Mouse (Mus musculus) liver, embryonic 11.5 days (tissue): ENCODE data around the gene Irgc1. TPM values are rescaled to one million over a fixed set of nuclear protein-coding genes. Genes with fewer than 3 reads are reported as not detected.

Experiments
- ATAC-seq: fragments of 200-750 bp; cut with Nextera tagmentation; replicated peaks from 2 replicates; pipeline ENCODE4 v1.8.0; 2017; ENCODE audit warnings: moderate number of reproducible peaks, mild to moderate bottlenecking, moderate TSS enrichment, moderate library complexity; ENCODE audit not compliant: low FRiP score
- DNase-seq: peaks from one replicate; pipeline ENCODE4 v3.0.0-alpha.2; 2017; ENCODE audit warnings: low spot score
- H3K27ac ChIP-seq: fragments of 300-500 bp; sonication (generic); 2 replicates; pipeline ENCODE4 v1.5.1; 2014; ENCODE audit warnings: mild to moderate bottlenecking, low read depth, low read length, control low read depth
- H3K27me3 ChIP-seq: fragments of 300-500 bp; sonication (generic); replicated peaks from 2 replicates; pipeline ENCODE4 v1.6.1; 2014; ENCODE audit warnings: low read length, mixed read lengths; ENCODE audit not compliant: control insufficient read depth, insufficient read depth
- H3K36me3 ChIP-seq: fragments of 300-500 bp; sonication (generic); 2 replicates; pipeline ENCODE4 v1.6.1; 2014; ENCODE audit warnings: mild to moderate bottlenecking, low read length, moderate library complexity, mixed read lengths; ENCODE audit not compliant: control insufficient read depth, insufficient read depth
- H3K4me1 ChIP-seq: fragments of 300-500 bp; sonication (generic); replicated peaks from 2 replicates; pipeline ENCODE4 v1.6.1; 2014; ENCODE audit warnings: low read length, mixed read lengths; ENCODE audit not compliant: control insufficient read depth, insufficient read depth
- H3K4me2 ChIP-seq: fragments of 300-500 bp; sonication (generic); 2 replicates; pipeline ENCODE4 v1.6.1; 2014; ENCODE audit warnings: mild to moderate bottlenecking, control low read depth, moderate library complexity
- H3K4me3 ChIP-seq: fragments of 300-500 bp; sonication (generic); 2 replicates; pipeline ENCODE4 v1.5.1; 2014; ENCODE audit warnings: low read depth, low read length, control low read depth
- H3K9ac ChIP-seq: fragments of 300-500 bp; sonication (generic); 2 replicates; pipeline ENCODE4 v1.6.1; 2014; ENCODE audit warnings: low read depth, low read length, control low read depth
- H3K9me3 ChIP-seq: fragments of 300-500 bp; sonication (generic); 2 replicates; pipeline ENCODE4 v1.6.1; 2016; ENCODE audit warnings: low read length, inconsistent platforms, mixed read lengths; ENCODE audit not compliant: control insufficient read depth
- WGBS: fragments of 180-500 bp; shearing (Covaris S2); extraction: QIAGEN DNeasy Blood & Tissue Kit; methylation state at CpG from one replicate; pipeline ENCODE4 v1.1.7; 2014; 5-methylcytosine and 5-hydroxymethylcytosine counted together
- polyA plus RNA-seq: library from polyadenylated mRNA; unstranded; fragments of >200 nt; fragmentation: Nextera tagmentation; extraction: Ambion mirVana; gene quantifications from 2 replicates; pipeline ENCODE4 v1.2.1, GENCODE M21; 2014

Gene Irgc1
- polyA plus RNA-seq, 1 experiment from 2014 or later, result not detected

DNA sequence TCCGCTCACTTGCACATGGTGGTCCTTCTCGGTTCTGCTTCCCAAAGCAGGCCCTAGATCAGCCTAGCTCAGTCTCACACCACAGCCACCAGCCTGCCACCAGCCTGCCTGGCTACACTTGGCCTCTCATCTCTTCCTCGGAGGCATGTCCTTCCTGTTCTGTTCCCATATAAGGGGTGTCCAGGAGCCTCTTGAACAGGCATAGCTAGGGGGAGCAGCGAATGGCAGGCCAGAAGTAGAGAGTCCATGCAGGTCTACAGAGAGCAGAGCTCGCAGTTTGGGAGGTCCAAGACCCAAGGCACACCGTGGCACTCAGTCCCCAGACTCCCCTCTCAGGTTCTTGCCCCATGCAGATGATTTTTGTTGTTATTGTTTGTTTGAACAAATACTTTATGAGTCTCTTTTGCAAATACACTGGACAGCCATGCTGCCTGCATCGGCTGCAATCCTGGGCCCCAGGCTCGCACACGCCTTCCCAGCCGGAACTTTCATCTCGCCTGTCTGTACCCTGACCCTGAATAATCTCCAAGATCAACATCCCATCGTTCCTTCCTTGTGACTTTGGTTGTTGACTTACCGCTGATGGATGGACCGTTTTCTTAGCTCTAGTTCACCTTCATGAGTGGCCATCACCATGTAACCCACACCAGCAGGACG is 28.9 kb downstream of the Irgc1 start:
- WGBS, result 88% methylated on average over 15 of the region's 15 CpGs
- ATAC-seq (no peak), DNase-seq (no peak)
- no peaks in the 10 kb centered on the region; the same call in none of the 2 replicates for H3K36me3 ChIP-seq
- H3K4me3 ChIP-seq, result no peak overlapping the region
- no peaks in the 10 kb centered on the region for H3K9me3 ChIP-seq
- no peak overlapping the region for H3K27ac ChIP-seq
- H3K4me2 ChIP-seq, result no peak overlapping the region
- H3K9ac ChIP-seq, result no peak overlapping the region
- H3K27me3 ChIP-seq, result no peaks in the 10 kb centered on the region
- no peaks in the 10 kb centered on the region for H3K4me1 ChIP-seq

DNA sequence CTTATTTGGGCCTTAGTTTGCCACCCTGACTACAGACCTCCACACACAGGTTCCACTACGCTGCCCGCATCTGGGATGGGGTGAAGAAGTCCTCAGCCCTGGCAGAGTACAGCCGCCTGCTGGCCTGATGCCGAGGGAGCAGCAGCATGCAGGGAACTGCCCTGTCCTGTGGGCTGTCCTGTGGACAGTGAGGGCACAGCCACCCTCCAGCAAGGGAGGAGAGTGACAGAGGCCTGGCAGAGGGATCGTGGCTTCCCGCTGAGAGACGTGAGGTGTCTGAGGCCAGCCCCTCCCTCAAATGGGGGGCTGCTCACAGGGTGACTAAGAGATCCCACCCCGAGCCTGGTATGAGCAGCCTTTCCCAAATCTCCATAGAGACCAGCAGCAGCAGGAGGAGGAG is 29.8 kb downstream of the Irgc1 start:
- Histone ChIP-seq H3K27ac (no peak overlapping the region), H3K4me1 (no peaks in the 10 kb centered on the region), H3K4me3 (no peak overlapping the region), H3K36me3 (no peaks in the 10 kb centered on the region; the same call in none of the 2 replicates), H3K9ac (no peak overlapping the region), H3K27me3 (no peaks in the 10 kb centered on the region), H3K4me2 (no peak overlapping the region), H3K9me3 (no peaks in the 10 kb centered on the region)
- ATAC-seq (no peak), DNase-seq (no peak)
- 85% methylated on average over 8 of the region's 8 CpGs for WGBS

GRCm38 (mm10) chr7:24421648-24422047 is 30.4 kb downstream of the Irgc1 start:
- H3K27me3 ChIP-seq, result no peaks in the 10 kb centered on the region
- WGBS, result 83% methylated on average over 7 of the region's 7 CpGs
- H3K9ac ChIP-seq, result no peak overlapping the region
- no peak overlapping the region for H3K27ac ChIP-seq
- ATAC-seq (no peak), DNase-seq (no peak)
- no peaks in the 10 kb centered on the region for H3K4me1 ChIP-seq
- H3K4me3 ChIP-seq, result no peak overlapping the region
- H3K4me2 ChIP-seq, result no peak overlapping the region
- no peaks in the 10 kb centered on the region; the same call in none of the 2 replicates for H3K36me3 ChIP-seq
- H3K9me3 ChIP-seq, result no peaks in the 10 kb centered on the region

DNA sequence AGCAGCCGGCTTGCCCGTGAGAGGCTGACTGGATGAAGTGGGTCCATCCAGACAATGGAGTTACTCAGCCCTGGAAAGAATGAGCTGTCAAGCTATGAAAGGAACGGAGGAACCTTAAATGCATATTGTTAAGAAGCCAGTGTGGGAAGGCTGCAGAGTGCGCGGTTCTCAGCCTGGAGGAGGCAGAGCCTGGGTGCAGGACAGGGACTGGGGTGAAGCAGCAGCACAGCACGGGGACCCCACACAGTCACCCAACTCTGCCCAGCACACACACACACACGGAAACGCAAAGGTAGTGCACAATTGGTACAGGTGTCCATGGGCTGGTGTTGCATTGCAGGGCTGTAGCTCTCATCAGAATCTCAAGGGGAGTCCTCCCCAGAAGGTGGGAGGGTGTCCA is 32.5 kb downstream of the Irgc1 start:
- no peaks in the 10 kb centered on the region for H3K9me3 ChIP-seq
- ATAC-seq (no peak), DNase-seq (no peak)
- 94% methylated on average over 8 of the region's 8 CpGs for WGBS
- H3K9ac ChIP-seq, result no peak overlapping the region
- H3K4me2 ChIP-seq, result no peak overlapping the region
- no peak overlapping the region for H3K4me3 ChIP-seq
- H3K27me3 ChIP-seq, result no peaks in the 10 kb centered on the region
- no peaks in the 10 kb centered on the region; the same call in none of the 2 replicates for H3K36me3 ChIP-seq
- no peaks in the 10 kb centered on the region for H3K4me1 ChIP-seq
- H3K27ac ChIP-seq, result no peak overlapping the region

DNA sequence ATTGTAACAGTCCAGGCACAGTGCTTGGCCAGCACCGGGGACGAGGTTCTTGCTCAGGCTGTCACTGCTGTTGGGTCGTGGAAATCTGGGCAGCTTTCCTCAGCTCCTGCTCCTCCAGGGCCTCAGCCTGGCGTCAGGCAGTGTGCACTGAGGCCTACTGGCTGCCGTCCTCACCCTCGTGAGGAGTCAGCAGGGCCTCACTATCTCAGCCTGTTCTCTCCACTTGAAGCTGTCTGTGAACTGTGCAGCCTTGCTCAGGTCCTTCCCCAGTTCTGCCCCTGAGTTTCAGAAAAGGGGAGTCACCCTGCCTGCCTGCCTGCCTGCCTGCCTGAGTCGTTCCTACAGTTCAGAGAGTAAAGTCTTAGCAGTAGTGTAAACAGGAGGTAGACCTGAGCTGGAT is 36.8 kb downstream of the Irgc1 start:
- no peaks in the 10 kb centered on the region for H3K4me1 ChIP-seq
- no peaks in the 10 kb centered on the region for H3K9me3 ChIP-seq
- no peak overlapping the region for H3K4me2 ChIP-seq
- ATAC-seq (no peak), DNase-seq (no peak)
- no peaks in the 10 kb centered on the region for H3K27me3 ChIP-seq
- H3K9ac ChIP-seq, result no peak overlapping the region
- peaks cover 5% of the 10 kb centered on the region; the same call in 1 of the 2 replicates for H3K36me3 ChIP-seq
- WGBS, result 76% methylated on average over 7 of the region's 7 CpGs
- no peak overlapping the region for H3K4me3 ChIP-seq
- H3K27ac ChIP-seq, result no peak overlapping the region

- H3K4me2 ChIP-seq, result no peak overlapping the region
- DNase-seq (no peak), ATAC-seq (0 out of 2 replicates have a peak, but pooled peaks have one; percentile 16)
- no peak overlapping the region for H3K9ac ChIP-seq
- peaks cover 6% of the 10 kb centered on the region; the same call in 1 of the 2 replicates for H3K36me3 ChIP-seq
- H3K4me3 ChIP-seq, result no peak overlapping the region
- H3K27me3 ChIP-seq, result no peaks in the 10 kb centered on the region
- no peak overlapping the region for H3K27ac ChIP-seq
- no peaks in the 10 kb centered on the region for H3K4me1 ChIP-seq
- WGBS, result 69% methylated on average over 3 of the region's 3 CpGs
- no peaks in the 10 kb centered on the region for H3K9me3 ChIP-seq
Observed at GRCm38 (mm10) chr7:24413630-24414029, 38.5 kb downstream of the Irgc1 start.

DNA sequence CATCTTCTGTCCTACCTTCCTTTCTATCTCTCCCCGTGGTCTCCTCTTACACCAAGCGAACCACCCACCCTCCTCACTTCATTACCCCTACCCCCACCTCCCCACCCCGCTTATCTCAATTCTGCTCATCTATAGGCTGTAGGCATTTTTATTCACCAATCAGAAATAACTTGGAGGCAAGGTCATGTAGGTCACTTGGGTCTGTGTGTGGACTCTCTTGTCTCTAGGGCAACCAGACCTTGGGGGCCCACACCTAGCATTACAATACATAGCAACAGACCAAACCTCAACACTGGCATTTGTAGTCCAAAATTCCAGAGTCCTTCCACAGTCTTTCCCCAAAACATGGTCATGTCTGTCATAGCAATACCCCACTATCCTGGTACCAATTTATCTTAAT is 41.3 kb downstream of the Irgc1 start:
- ATAC-seq (no peak), DNase-seq (no peak)
- Histone ChIP-seq H3K4me2 (no peak overlapping the region), H3K4me1 (no peaks in the 10 kb centered on the region; the same call in 1 of the 2 replicates), H3K9me3 (no peaks in the 10 kb centered on the region), H3K4me3 (no peak overlapping the region), H3K36me3 (peaks cover 19% of the 10 kb centered on the region), H3K9ac (no peak overlapping the region), H3K27me3 (no peaks in the 10 kb centered on the region), H3K27ac (no peak overlapping the region)
- 78% methylated on average over 3 of the region's 3 CpGs for WGBS

DNA sequence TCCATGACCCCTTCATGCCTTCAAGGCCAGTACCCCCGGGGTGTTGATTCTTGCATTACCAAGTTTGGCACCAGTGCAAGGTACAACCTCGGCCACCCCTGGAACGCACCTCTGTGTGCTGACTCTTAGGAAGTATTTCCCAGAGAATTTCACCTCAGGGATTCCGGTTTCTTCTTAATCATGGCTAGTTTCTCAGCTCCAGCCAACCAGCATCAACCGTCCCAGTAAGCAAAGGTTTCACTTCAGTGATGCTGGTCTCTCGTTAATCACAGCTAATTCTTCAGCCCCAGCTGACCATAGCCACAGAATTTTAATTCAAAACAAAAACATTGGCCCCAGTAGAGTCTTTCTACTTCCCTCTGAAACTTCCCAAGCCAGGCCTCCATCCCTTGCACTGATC is 42.0 kb downstream of the Irgc1 start:
- Histone ChIP-seq H3K27me3 (no peaks in the 10 kb centered on the region), H3K9me3 (no peaks in the 10 kb centered on the region), H3K27ac (no peak overlapping the region), H3K9ac (no peak overlapping the region), H3K36me3 (peaks cover 26% of the 10 kb centered on the region), H3K4me1 (no peaks in the 10 kb centered on the region; the same call in 1 of the 2 replicates), H3K4me2 (no peak overlapping the region), H3K4me3 (no peak overlapping the region)
- DNase-seq (no peak), ATAC-seq (no peak)
- WGBS, result 91% methylated on average over 6 of the region's 6 CpGs

GRCm38 (mm10) chr7:24408186-24408585 is 43.9 kb downstream of the Irgc1 start:
- no peaks in the 10 kb centered on the region for H3K9me3 ChIP-seq
- H3K9ac ChIP-seq, result no peak overlapping the region
- DNase-seq (no peak), ATAC-seq (no peak)
- H3K4me2 ChIP-seq, result no peak overlapping the region
- H3K4me1 ChIP-seq, result peaks cover 4% of the 10 kb centered on the region; the same call in 1 of the 2 replicates
- no peak overlapping the region for H3K4me3 ChIP-seq
- peaks cover 39% of the 10 kb centered on the region for H3K36me3 ChIP-seq
- H3K27me3 ChIP-seq, result no peaks in the 10 kb centered on the region
- 83% methylated on average over 9 of the region's 9 CpGs for WGBS
- H3K27ac ChIP-seq, result no peak overlapping the region
